Mouse (Mus musculus) stomach, postnatal 0 days (tissue): ENCODE measurements around the gene Patj. TPM values are rescaled to one million over a fixed set of nuclear protein-coding genes. Genes with fewer than 3 reads are reported as not detected.

Source experiments
- ATAC-seq: fragments of 200-750 bp; cut with Nextera tagmentation; 2 replicates; pipeline ENCODE4 v1.8.0; 2017; ENCODE audit not compliant: low FRiP score, low TSS enrichment
- DNase-seq: peaks from one replicate; pipeline ENCODE4 v3.0.0-alpha.2; 2016; ENCODE audit warnings: low spot score
- H3K27ac ChIP-seq: fragments of 300-500 bp; sonication (generic); replicated peaks from 2 replicates; pipeline ENCODE4 v1.5.1; 2014; ENCODE audit warnings: mild to moderate bottlenecking, control low read depth
- H3K27me3 ChIP-seq: fragments of 300-500 bp; sonication (generic); 2 replicates; pipeline ENCODE4 v1.6.1; 2014; ENCODE audit warnings: low read length; ENCODE audit not compliant: control insufficient read depth, insufficient read depth
- H3K36me3 ChIP-seq: fragments of 300-500 bp; sonication (generic); 2 replicates; pipeline ENCODE4 v1.6.1; 2014; ENCODE audit warnings: low read length, mixed read lengths; ENCODE audit not compliant: control insufficient read depth, insufficient read depth
- H3K4me1 ChIP-seq: fragments of 300-500 bp; sonication (generic); replicated peaks from 2 replicates; pipeline ENCODE4 v1.6.1; 2014; ENCODE audit warnings: antibody characterized with exemption; ENCODE audit not compliant: control insufficient read depth, insufficient read depth
- H3K4me2 ChIP-seq: fragments of 300-500 bp; sonication (generic); replicated peaks from 2 replicates; pipeline ENCODE4 v1.6.1; 2014; ENCODE audit warnings: low read depth, mild to moderate bottlenecking, control low read depth, moderate library complexity
- H3K4me3 ChIP-seq: fragments of 300-500 bp; sonication (generic); 2 replicates; pipeline ENCODE4 v1.5.1; 2014; ENCODE audit warnings: low read depth, low read length, control low read depth
- H3K9ac ChIP-seq: fragments of 300-500 bp; sonication (generic); 2 replicates; pipeline ENCODE4 v1.6.1; 2014; ENCODE audit warnings: mild to moderate bottlenecking, low read length, control low read depth, mixed read lengths
- H3K9me3 ChIP-seq: fragments of 300-500 bp; sonication (generic); 2 replicates; pipeline ENCODE4 v1.6.1; 2016; ENCODE audit warnings: low read length; ENCODE audit not compliant: control insufficient read depth
- CTCF ChIP-seq: IDR thresholded peaks from 2 replicates; pipeline ENCODE4 v1.5.1; 2016; ENCODE audit warnings: antibody characterized with exemption, low read depth, mild to moderate bottlenecking, moderate library complexity
- EP300 ChIP-seq: optimal IDR thresholded peaks from 2 replicates; pipeline ENCODE3; 2016; ENCODE audit warnings: antibody characterized with exemption
- WGBS: fragments of 180-500 bp; shearing (Covaris S2); extraction: QIAGEN DNeasy Blood & Tissue Kit; methylation state at CpG from one replicate; pipeline ENCODE4 v1.1.7; 2014; 5-methylcytosine and 5-hydroxymethylcytosine counted together
- polyA plus RNA-seq: library from polyadenylated mRNA; unstranded; fragments of >200 nt; fragmentation: Nextera tagmentation; extraction: Ambion mirVana; gene quantifications from 2 replicates; pipeline ENCODE4 v1.2.1, GENCODE M21; 2015

Patj gene
- polyA plus RNA-seq, 1 experiment from 2014 or later = 6.2 TPM

DNA sequence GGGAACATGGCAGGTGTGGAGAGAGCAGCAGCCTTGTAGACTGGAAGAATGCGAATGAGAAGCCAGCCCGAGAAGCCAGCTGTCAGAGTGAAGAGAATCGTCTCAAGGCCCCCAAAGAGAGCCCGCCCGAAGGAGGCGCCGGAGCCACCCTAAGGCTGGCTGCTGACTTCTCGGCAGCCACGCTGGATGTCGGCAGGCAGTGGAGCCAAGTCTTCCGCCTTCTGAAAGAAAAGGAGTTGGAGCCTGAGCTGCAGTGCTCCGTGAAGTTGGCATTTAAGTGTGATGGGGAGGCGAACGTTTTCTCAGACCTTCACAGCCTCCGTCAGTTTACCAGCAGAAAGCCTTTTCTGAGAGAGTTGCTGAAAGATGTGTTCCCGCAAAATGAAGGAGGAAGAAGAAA, 338.1 kb downstream of the Patj start:
- Histone ChIP-seq H3K4me2 (no peak overlapping the region), H3K36me3 (no peaks in the 10 kb centered on the region), H3K9me3 (no peaks in the 10 kb centered on the region), H3K4me3 (no peak overlapping the region), H3K27ac (no peak overlapping the region), H3K9ac (no peak overlapping the region), H3K27me3 (no peaks in the 10 kb centered on the region), H3K4me1 (no peaks in the 10 kb centered on the region)
- TF ChIP-seq EP300 (no peak), CTCF (no peak)
- DNase-seq = no peak
- 93% methylated on average over 16 of the region's 16 CpGs for WGBS
- no peak for ATAC-seq

DNA sequence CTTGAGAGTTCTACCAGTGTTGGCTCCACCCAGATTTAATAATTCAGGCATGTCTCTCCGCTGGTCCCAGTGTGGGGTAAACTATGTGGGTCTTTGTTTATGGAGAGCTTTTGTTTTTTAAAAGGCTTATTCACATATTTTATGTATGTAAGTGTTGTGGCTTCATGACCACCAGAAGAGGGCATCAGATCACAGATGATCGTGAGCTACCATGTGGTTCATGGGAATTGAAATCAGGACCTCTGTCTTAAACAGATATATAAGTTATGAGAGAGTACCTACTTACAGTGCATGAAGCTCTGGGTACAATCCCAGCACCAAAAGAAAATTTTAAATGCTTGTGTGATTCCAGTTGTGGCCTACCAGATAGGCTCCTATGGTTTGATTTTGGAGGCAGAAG, 344.2 kb downstream of the Patj start:
- TF ChIP-seq EP300 (no peak), CTCF (peak; percentile 80)
- no peak overlapping the region for H3K27ac ChIP-seq
- no peaks in the 10 kb centered on the region for H3K27me3 ChIP-seq
- H3K4me1 ChIP-seq = no peaks in the 10 kb centered on the region
- DNase-seq (no peak), ATAC-seq (no peak)
- H3K4me3 ChIP-seq = no peak overlapping the region
- H3K9ac ChIP-seq = no peak overlapping the region
- no peak overlapping the region for H3K4me2 ChIP-seq
- 22% methylated on average over 2 of the region's 2 CpGs for WGBS
- no peaks in the 10 kb centered on the region for H3K36me3 ChIP-seq
- H3K9me3 ChIP-seq = no peaks in the 10 kb centered on the region

- H3K27me3 ChIP-seq = no peaks in the 10 kb centered on the region
- DNase-seq (no peak), ATAC-seq (no peak)
- no peak overlapping the region for H3K4me2 ChIP-seq
- no peak overlapping the region for H3K27ac ChIP-seq
- no peak for TF ChIP-seq EP300
- no peak for TF ChIP-seq CTCF
- H3K9me3 ChIP-seq = no peaks in the 10 kb centered on the region
- no peak overlapping the region for H3K4me3 ChIP-seq
- no peak overlapping the region for H3K9ac ChIP-seq
- H3K4me1 ChIP-seq = no peaks in the 10 kb centered on the region
- WGBS = 40% methylated on average over 3 of the region's 3 CpGs
- no peaks in the 10 kb centered on the region for H3K36me3 ChIP-seq
Measured at GRCm38 (mm10) chr4:98743209-98743905, 347.8 kb downstream of the Patj start.

DNA sequence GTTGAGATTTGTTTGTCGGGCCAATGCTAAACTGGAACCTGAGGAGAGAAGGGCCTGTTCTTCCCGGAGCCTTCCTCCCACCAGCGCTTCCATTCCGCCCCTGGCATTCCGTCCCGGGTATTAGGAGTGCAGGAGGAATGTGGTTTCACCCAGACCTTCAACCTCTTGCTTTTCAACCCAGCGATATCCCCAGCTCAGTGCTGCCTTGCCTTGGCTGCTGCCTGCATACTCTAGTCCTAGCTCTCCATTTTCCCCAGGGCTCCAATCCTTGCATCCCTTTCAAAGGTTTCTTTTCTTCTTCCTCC, 348.3 kb downstream of the Patj start:
- DNase-seq (no peak), ATAC-seq (no peak)
- Histone ChIP-seq H3K27me3 (no peaks in the 10 kb centered on the region), H3K27ac (no peak overlapping the region), H3K9me3 (no peaks in the 10 kb centered on the region), H3K4me2 (no peak overlapping the region), H3K9ac (no peak overlapping the region), H3K4me1 (no peaks in the 10 kb centered on the region), H3K36me3 (no peaks in the 10 kb centered on the region), H3K4me3 (no peak overlapping the region)
- TF ChIP-seq CTCF = no peak
- no peak for TF ChIP-seq EP300
- 30% methylated on average over 7 of the region's 7 CpGs for WGBS

DNA sequence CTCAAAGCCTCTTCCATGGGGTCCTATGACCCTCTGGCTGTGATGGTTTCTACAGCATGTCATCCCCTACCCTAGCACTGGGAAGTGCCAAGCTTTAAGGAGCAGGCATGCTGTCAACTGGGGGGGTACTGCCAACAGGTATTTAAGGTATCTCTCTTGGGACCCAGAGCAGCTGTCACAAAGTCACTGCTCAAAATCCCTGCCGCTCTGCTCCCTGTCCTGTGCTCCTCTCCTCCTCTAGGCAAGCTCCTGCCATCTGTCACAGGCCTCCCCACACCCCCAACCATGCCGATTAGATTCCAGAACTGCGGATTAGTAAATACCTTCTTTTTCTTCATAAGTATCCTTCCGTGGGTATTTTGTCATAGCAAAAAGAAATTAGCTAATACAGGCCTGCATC, 358.9 kb downstream of the Patj start:
- Histone ChIP-seq H3K4me2 (no peak overlapping the region), H3K27me3 (no peaks in the 10 kb centered on the region), H3K9me3 (no peaks in the 10 kb centered on the region), H3K36me3 (no peaks in the 10 kb centered on the region), H3K9ac (no peak overlapping the region), H3K4me3 (no peak overlapping the region), H3K27ac (no peak overlapping the region), H3K4me1 (no peaks in the 10 kb centered on the region)
- TF ChIP-seq CTCF (no peak), EP300 (no peak)
- DNase-seq (no peak), ATAC-seq (no peak)
- 77% methylated on average over 4 of the region's 4 CpGs for WGBS

- Histone ChIP-seq H3K27me3 (no peaks in the 10 kb centered on the region), H3K27ac (no peak overlapping the region), H3K4me2 (no peak overlapping the region), H3K36me3 (no peaks in the 10 kb centered on the region), H3K4me1 (no peaks in the 10 kb centered on the region), H3K9ac (no peak overlapping the region), H3K4me3 (no peak overlapping the region), H3K9me3 (no peaks in the 10 kb centered on the region)
- 64% methylated on average over 11 of the region's 11 CpGs for WGBS
- ATAC-seq (no peak), DNase-seq (no peak)
- TF ChIP-seq EP300 = no peak
- no peak for TF ChIP-seq CTCF
Measured at GRCm38 (mm10) chr4:98756141-98756540, 360.6 kb downstream of the Patj start.
